Comparison of ENCODE assay signal across 9 mouse cellular contexts in the genomic region with DNA sequence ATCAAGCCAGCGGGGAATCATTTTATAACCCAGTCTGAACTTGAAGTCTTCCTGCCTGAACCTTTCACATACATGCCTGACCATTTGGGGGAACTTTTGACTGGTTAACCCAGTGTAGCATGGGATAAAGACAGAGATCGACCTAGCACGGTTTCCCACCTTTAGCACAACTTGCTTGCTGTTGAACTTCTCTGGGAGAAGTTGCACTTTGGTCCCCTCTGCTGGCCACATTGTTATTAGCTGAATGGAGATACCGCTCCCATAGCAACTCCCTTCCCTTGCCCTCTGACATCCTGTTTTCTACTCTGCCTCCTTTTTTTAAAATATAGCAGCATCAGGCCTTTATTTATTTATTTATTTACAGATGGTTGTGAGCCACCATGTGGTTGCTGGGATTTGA. TPM values are rescaled to one million over a fixed set of nuclear protein-coding genes. Genes with fewer than 3 reads are reported as not detected.
DNase-seq lines count a peak whose midpoint lies in the region; ATAC-seq lines count a peak whose summit lies in the region.
"Had no signal": no experiment of that assay in that cellular context is flagged by ENCODE, and none has a peak within 500 bp of the region (broad histone marks: within the 10 kb centered on the region; RNA-seq: fewer than 3 reads in every experiment).

No protein-coding gene starts in this region.

- no peaks in the 10 kb centered on the region for H3K27me3 ChIP-seq in kidney, embryonic 14.5 days (ENCODE audit: control insufficient read depth, insufficient read depth, low read length)
- H3K27me3 ChIP-seq in limb, embryonic 10.5 days (ENCODE audit: low read depth, poor library complexity, severe bottlenecking): peaks cover 35% of the 10 kb centered on the region

- no peak overlapping the region for H3K9ac ChIP-seq in kidney, embryonic 14.5 days (ENCODE audit: low read depth, low read length)
- H3K9ac ChIP-seq: embryonic facial prominence, embryonic 12.5 days had no signal

- no peak overlapping the region for H3K27ac ChIP-seq in kidney, embryonic 14.5 days (ENCODE audit: low read depth, low read length)
- no peak overlapping the region for H3K27ac ChIP-seq in limb, embryonic 10.5 days
- H3K27ac ChIP-seq: embryonic facial prominence, embryonic 12.5 days had no signal

- no peak overlapping the region for H3K4me3 ChIP-seq in kidney, embryonic 14.5 days (ENCODE audit: low read length)
- H3K4me3 ChIP-seq in limb, embryonic 10.5 days: no peak overlapping the region
- H3K4me3 ChIP-seq: embryonic facial prominence, embryonic 12.5 days had no signal

- H3K9me3 ChIP-seq in kidney, embryonic 14.5 days (ENCODE audit: control insufficient read depth, low read length): no peaks in the 10 kb centered on the region
- no peaks in the 10 kb centered on the region for H3K9me3 ChIP-seq in limb, embryonic 10.5 days (replicated peaks)
- H3K9me3 ChIP-seq: embryonic facial prominence, embryonic 12.5 days had no signal

- 0 out of 2 replicates have a peak, but pooled peaks cover 4% of the 10 kb centered on the region for H3K4me1 ChIP-seq in kidney, embryonic 14.5 days (ENCODE audit: control insufficient read depth, insufficient read depth, low read length)
- peaks cover 16% of the 10 kb centered on the region for H3K4me1 ChIP-seq in limb, embryonic 10.5 days

- WGBS in kidney, embryonic 14.5 days: 25% methylated on average over 4 of the region's 4 CpGs
- 38% methylated on average over 4 of the region's 4 CpGs for WGBS in limb, embryonic 10.5 days

- no peaks in the 10 kb centered on the region for H3K36me3 ChIP-seq in kidney, embryonic 14.5 days (ENCODE audit: control insufficient read depth, insufficient read depth, low read length)
- no peaks in the 10 kb centered on the region for H3K36me3 ChIP-seq in limb, embryonic 10.5 days
- H3K36me3 ChIP-seq: embryonic facial prominence, embryonic 12.5 days had no signal

- no peak for ATAC-seq in kidney, embryonic 14.5 days (ENCODE audit: low FRiP score, low TSS enrichment)

- peak; percentile 59 for DNase-seq in kidney, adult 11 months
- peak; percentile 63 for DNase-seq in MN1 (ENCODE audit: low spot score)
- DNase-seq in embryo, embryonic 10 days (ENCODE audit: low spot score): peak; percentile 73
- DNase-seq in heart, postnatal 25 days (ENCODE audit: low spot score): peak; percentile 38
- peak; percentile 63 for DNase-seq in limb, embryonic 10.5 days (ENCODE audit: low spot score)
- peak; percentile 87 for DNase-seq in naive thymus-derived CD4-positive, alpha-beta T cell, adult 2 months (ENCODE audit: low read depth)
- DNase-seq in thymus, postnatal 0 days (ENCODE audit: low spot score): peak; percentile 80

- intact Hi-C loops in heart, postnatal 25 days (cut with DNase I): loop anchor here (1.0 to 2.0 kb wide), 3 partner anchors 54 to 92 kb away; no protein-coding TSS in a partner anchor

- no peak overlapping the region for H3K4me2 ChIP-seq in kidney, embryonic 14.5 days (replicated peaks; ENCODE audit: low read depth, low read length)
- H3K4me2 ChIP-seq: embryonic facial prominence, embryonic 12.5 days had no signal

RNA-seq across cellular contexts. Expression of a gene that starts 1.3 kb away (rescaled TPM):
- 0.31 and 0.91 TPM in 2 replicates for polyA plus RNA-seq in kidney, embryonic 14.5 days (2014; fragmentation: Nextera tagmentation; extraction: Ambion mirVana)
- total RNA-seq in heart, postnatal 25 days (2021): 1 to 10 TPM in 1 of 2 experiments, under 1 TPM in 1; 0.78 to 1.7 TPM
- polyA plus RNA-seq in limb, embryonic 10.5 days (2016; fragmentation: Nextera tagmentation; extraction: Ambion mirVana): 0.98 and 1.2 TPM in 2 replicates
- polyA plus RNA-seq in thymus, postnatal 0 days (2015; fragmentation: Nextera tagmentation; extraction: Ambion mirVana): 8.9 and 9.3 TPM in 2 replicates

RNA-seq across cellular contexts. Expression of a gene that starts 8.0 kb away (rescaled TPM):
- 0.41 and 0.57 TPM in 2 replicates for polyA plus RNA-seq in kidney, embryonic 14.5 days (2014; fragmentation: Nextera tagmentation; extraction: Ambion mirVana)
- total RNA-seq in heart, postnatal 25 days (2021): not detected
- 0.30 TPM in 1 of 2 replicates, not detected in the other for polyA plus RNA-seq in limb, embryonic 10.5 days (2016; fragmentation: Nextera tagmentation; extraction: Ambion mirVana)
- 11.6 and 13.7 TPM in 2 replicates for polyA plus RNA-seq in thymus, postnatal 0 days (2015; fragmentation: Nextera tagmentation; extraction: Ambion mirVana)

RNA-seq across cellular contexts. Expression of a gene that starts 12.6 kb away (rescaled TPM):
- polyA plus RNA-seq in kidney, embryonic 14.5 days (2014; fragmentation: Nextera tagmentation; extraction: Ambion mirVana): 0.31 and 0.34 TPM in 2 replicates
- not detected for total RNA-seq in heart, postnatal 25 days (2021)
- 0.16 and 0.19 TPM in 2 replicates for polyA plus RNA-seq in limb, embryonic 10.5 days (2016; fragmentation: Nextera tagmentation; extraction: Ambion mirVana)
- 0.31 TPM in 1 of 2 replicates, not detected in the other for polyA plus RNA-seq in thymus, postnatal 0 days (2015; fragmentation: Nextera tagmentation; extraction: Ambion mirVana)

RNA-seq across cellular contexts. Expression of a gene that starts 18.8 kb away (rescaled TPM):
- polyA plus RNA-seq in kidney, embryonic 14.5 days (2014; fragmentation: Nextera tagmentation; extraction: Ambion mirVana): 823 and 914 TPM in 2 replicates
- 100 to 1,000 TPM; 227 to 230 TPM for total RNA-seq in heart, postnatal 25 days (2021)
- polyA plus RNA-seq in limb, embryonic 10.5 days (2016; fragmentation: Nextera tagmentation; extraction: Ambion mirVana): 1,140 and 1,215 TPM in 2 replicates
- 741 and 749 TPM in 2 replicates for polyA plus RNA-seq in thymus, postnatal 0 days (2015; fragmentation: Nextera tagmentation; extraction: Ambion mirVana)

RNA-seq across cellular contexts. Expression of a gene that starts 26.4 kb away (rescaled TPM):
- polyA plus RNA-seq in kidney, embryonic 14.5 days (2014; fragmentation: Nextera tagmentation; extraction: Ambion mirVana): not detected in 2 replicates
- not detected for total RNA-seq in heart, postnatal 25 days (2021)
- not detected in 2 replicates for polyA plus RNA-seq in limb, embryonic 10.5 days (2016; fragmentation: Nextera tagmentation; extraction: Ambion mirVana)
- not detected in 2 replicates for polyA plus RNA-seq in thymus, postnatal 0 days (2015; fragmentation: Nextera tagmentation; extraction: Ambion mirVana)
- polyA plus RNA-seq: embryonic facial prominence, embryonic 12.5 days had no signal
